Mouse (Mus musculus) hindbrain, embryonic 16.5 days (tissue): Measurements from ENCODE around the gene Slc13a4. TPM values are rescaled to one million over a fixed set of nuclear protein-coding genes. Genes with fewer than 3 reads are reported as not detected.

Source experiments
- ATAC-seq: fragments of 200-750 bp; cut with Nextera tagmentation; 2 replicates; pipeline ENCODE4 v1.8.0; 2017; ENCODE audit warnings: moderate TSS enrichment, moderate library complexity
- H3K27ac ChIP-seq: fragments of 300-500 bp; sonication (generic); 2 replicates; pipeline ENCODE4 v1.5.1; 2014; ENCODE audit warnings: low read depth, mild to moderate bottlenecking, control low read depth, low read length, moderate library complexity
- H3K27me3 ChIP-seq: fragments of 300-500 bp; sonication (generic); replicated peaks from 2 replicates; pipeline ENCODE4 v1.6.1; 2014; ENCODE audit warnings: low read length; ENCODE audit not compliant: control insufficient read depth, insufficient read depth
- H3K36me3 ChIP-seq: fragments of 300-500 bp; sonication (generic); 2 replicates; pipeline ENCODE4 v1.6.1; 2014; ENCODE audit warnings: mild to moderate bottlenecking, low read length, moderate library complexity, mixed read lengths; ENCODE audit not compliant: control insufficient read depth, insufficient read depth
- H3K4me1 ChIP-seq: fragments of 300-500 bp; sonication (generic); 2 replicates; pipeline ENCODE4 v1.6.1; 2014; ENCODE audit warnings: low read depth, low read length; ENCODE audit not compliant: control insufficient read depth, insufficient read depth
- H3K4me2 ChIP-seq: fragments of 300-500 bp; sonication (generic); 2 replicates; pipeline ENCODE4 v1.6.1; 2014; ENCODE audit warnings: mild to moderate bottlenecking, low read length, control low read depth, moderate library complexity
- H3K4me3 ChIP-seq: fragments of 300-500 bp; sonication (generic); 2 replicates; pipeline ENCODE4 v1.5.1; 2014; ENCODE audit warnings: mild to moderate bottlenecking, low read length, control low read depth, moderate library complexity
- H3K9ac ChIP-seq: fragments of 300-500 bp; sonication (generic); 2 replicates; pipeline ENCODE4 v1.6.1; 2014; ENCODE audit warnings: low read depth, mild to moderate bottlenecking, control low read depth, low read length, moderate library complexity
- H3K9me3 ChIP-seq: fragments of 300-500 bp; sonication (generic); 2 replicates; pipeline ENCODE4 v1.6.1; 2014; ENCODE audit warnings: mild to moderate bottlenecking, low read length, moderate library complexity; ENCODE audit not compliant: control insufficient read depth
- WGBS: fragments of 180-500 bp; shearing (Covaris S2); extraction: QIAGEN DNeasy Blood & Tissue Kit; methylation state at CpG from one replicate; pipeline ENCODE4 v1.1.7; 2014; 5-methylcytosine and 5-hydroxymethylcytosine counted together
- polyA plus RNA-seq: library from polyadenylated mRNA; unstranded; fragments of >200 nt; fragmentation: Nextera tagmentation; extraction: Ambion mirVana; gene quantifications from 2 replicates; pipeline ENCODE4 v1.2.1, GENCODE M21; 2015

Slc13a4 gene
- polyA plus RNA-seq, 1 experiment from 2014 or later = 11.2 TPM

DNA sequence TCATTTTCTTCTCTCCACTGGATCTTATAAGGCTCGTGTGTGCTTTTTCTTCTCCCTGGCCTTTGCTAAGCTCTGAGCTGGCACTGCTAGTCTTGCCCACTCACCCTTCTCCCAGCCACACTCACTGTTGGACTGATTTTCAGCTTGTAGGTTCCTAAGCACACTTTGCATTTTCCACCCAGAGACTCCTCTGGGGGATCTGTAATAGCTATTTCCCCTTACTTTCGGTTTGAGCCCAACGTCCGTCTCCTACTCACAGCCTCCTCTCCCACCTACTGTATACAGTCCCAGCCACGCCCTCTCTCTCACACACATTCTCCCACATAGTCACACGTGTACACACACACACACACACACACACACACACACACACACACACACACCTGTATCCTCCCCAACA, 11.9 kb upstream of the Slc13a4 start:
- no peak overlapping the region for H3K4me2 ChIP-seq
- no peaks in the 10 kb centered on the region for H3K9me3 ChIP-seq
- H3K4me3 ChIP-seq = no peak overlapping the region
- no peaks in the 10 kb centered on the region for H3K36me3 ChIP-seq
- no peaks in the 10 kb centered on the region for H3K27me3 ChIP-seq
- ATAC-seq = no peak
- WGBS = 86% methylated on average over 6 of the region's 6 CpGs
- no peak overlapping the region for H3K27ac ChIP-seq
- H3K4me1 ChIP-seq = no peaks in the 10 kb centered on the region
- no peak overlapping the region for H3K9ac ChIP-seq

DNA sequence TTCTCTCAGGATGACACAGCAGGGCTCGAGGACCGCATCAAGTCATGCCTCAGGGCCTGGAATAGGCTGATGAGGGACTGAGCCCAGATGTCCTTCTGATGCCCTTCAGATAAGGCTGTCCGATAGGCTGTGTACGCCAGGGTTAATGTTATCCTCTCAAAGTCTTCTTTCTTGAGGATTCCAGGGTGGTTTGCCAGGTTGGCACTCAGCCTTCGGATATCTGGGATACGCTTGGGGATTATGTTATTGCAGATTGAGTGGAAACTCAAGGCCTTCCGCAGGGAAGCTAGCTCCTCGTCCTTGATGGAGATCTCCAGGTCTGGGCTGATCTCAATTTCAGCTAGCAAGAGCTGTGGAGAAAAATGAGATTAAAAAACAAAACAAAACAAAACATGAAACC, 5.6 kb upstream of the Slc13a4 start:
- Histone ChIP-seq H3K27me3 (no peaks in the 10 kb centered on the region), H3K9ac (no peak overlapping the region), H3K36me3 (no peaks in the 10 kb centered on the region), H3K4me1 (no peaks in the 10 kb centered on the region), H3K4me2 (no peak overlapping the region), H3K9me3 (no peaks in the 10 kb centered on the region), H3K27ac (no peak overlapping the region), H3K4me3 (no peak overlapping the region)
- WGBS = 94% methylated on average over 8 of the region's 8 CpGs
- no peak for ATAC-seq

DNA sequence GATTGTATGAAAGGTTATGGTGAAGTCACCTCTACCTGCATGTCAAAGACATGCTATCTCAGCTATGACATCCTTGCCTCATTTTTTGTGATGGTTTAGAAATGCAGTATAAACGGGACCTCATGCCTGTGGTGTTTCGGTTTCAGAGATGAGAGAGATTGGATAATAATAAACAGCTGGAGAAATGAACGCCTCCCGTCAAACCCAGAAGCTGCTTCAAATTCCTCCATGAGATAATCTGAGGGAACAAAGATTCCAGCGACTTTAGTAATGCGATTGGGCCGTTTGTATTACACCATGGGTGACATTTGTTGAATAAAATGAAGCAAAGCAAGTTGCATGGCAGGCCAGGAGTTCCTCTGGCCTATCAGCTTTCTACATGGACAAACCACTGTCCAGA, 1.5 kb upstream of the Slc13a4 start:
- no peaks in the 10 kb centered on the region for H3K27me3 ChIP-seq
- H3K4me1 ChIP-seq = no peaks in the 10 kb centered on the region
- ATAC-seq = no peak
- H3K9ac ChIP-seq = no peak overlapping the region
- H3K4me2 ChIP-seq = no peak overlapping the region
- no peaks in the 10 kb centered on the region for H3K36me3 ChIP-seq
- 84% methylated on average over 7 of the region's 7 CpGs for WGBS
- no peaks in the 10 kb centered on the region for H3K9me3 ChIP-seq
- H3K27ac ChIP-seq = no peak overlapping the region
- no peak overlapping the region for H3K4me3 ChIP-seq

DNA sequence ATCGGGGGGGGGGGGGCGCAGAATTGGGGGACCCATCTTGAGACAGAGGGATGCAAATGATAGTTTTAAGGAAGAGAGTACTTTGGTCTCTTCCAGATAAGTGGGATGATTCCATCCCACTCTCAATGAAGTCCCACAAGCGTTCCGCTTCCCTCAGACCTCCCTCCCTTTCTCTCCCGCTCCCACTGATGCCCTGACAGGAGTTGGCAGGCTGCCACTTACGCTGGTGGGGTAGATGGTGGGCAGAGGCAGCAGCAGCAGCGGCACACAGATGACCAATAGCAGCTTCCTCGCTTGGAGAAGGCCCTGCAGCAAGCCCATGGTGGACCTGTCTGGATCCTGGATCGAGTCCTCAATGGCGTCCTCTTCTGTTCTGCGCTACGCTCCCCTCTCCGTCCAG, 795 bp downstream of the Slc13a4 start:
- no peak overlapping the region for H3K4me3 ChIP-seq
- WGBS = 68% methylated on average over 13 of the region's 13 CpGs
- no peaks in the 10 kb centered on the region for H3K36me3 ChIP-seq
- no peak overlapping the region for H3K4me2 ChIP-seq
- no peak for ATAC-seq
- H3K27ac ChIP-seq = no peak overlapping the region
- H3K27me3 ChIP-seq = no peaks in the 10 kb centered on the region
- no peaks in the 10 kb centered on the region for H3K9me3 ChIP-seq
- no peak overlapping the region for H3K9ac ChIP-seq
- H3K4me1 ChIP-seq = no peaks in the 10 kb centered on the region

DNA sequence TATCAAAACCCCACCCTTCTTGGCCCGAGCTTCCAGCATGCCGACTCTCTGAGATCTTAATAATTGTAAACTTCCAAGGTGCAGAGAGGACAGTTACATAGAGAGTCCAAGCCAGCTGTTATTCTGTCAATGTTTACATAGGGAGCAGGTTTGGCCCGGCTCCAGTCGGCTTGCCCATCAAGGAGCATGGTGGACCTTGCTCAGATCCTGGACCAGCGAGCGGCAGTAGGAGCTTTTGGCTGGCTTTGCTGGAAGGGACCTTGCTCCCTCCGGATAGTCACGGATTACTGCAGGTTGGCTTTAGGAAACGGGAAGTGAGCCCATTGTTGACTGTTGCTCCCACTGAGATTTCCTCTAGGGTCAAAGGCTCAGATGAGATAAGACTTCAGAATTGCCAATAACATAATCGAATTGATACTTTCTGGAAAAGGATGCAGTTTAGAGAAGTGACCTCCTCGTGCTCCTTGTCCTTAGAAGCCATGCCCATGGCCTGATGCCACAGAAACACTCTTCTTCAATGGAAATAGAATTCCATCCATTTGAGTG, 4.5 kb downstream of the Slc13a4 start:
- no peaks in the 10 kb centered on the region for H3K4me1 ChIP-seq
- no peak overlapping the region for H3K9ac ChIP-seq
- H3K27me3 ChIP-seq = no peaks in the 10 kb centered on the region
- no peak overlapping the region for H3K4me3 ChIP-seq
- H3K9me3 ChIP-seq = no peaks in the 10 kb centered on the region
- 80% methylated on average over 11 of the region's 11 CpGs for WGBS
- no peak overlapping the region for H3K4me2 ChIP-seq
- ATAC-seq = no peak
- no peak overlapping the region for H3K27ac ChIP-seq
- H3K36me3 ChIP-seq = no peaks in the 10 kb centered on the region

DNA sequence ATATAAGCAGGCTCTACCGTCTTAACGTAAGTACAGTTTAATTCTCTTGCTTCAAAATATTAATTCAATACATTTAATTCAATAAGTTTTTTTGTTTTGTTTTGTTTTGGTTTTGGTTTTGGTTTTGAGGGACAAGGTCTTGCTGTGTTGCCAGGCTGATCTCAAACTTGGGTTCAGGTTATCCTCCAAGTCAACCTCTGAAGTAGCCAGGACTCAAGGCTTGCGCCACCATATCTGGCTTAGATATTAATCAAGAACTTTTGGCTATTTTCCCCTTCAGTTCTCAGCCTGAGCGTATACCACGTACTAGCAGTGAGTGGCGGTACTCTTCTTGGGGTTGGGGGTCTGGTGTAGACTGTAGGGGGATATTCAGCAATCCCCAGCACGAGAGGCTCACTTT, 5.3 kb downstream of the Slc13a4 start:
- H3K27ac ChIP-seq = no peak overlapping the region
- WGBS = 95% methylated on average over 7 of the region's 7 CpGs

DNA sequence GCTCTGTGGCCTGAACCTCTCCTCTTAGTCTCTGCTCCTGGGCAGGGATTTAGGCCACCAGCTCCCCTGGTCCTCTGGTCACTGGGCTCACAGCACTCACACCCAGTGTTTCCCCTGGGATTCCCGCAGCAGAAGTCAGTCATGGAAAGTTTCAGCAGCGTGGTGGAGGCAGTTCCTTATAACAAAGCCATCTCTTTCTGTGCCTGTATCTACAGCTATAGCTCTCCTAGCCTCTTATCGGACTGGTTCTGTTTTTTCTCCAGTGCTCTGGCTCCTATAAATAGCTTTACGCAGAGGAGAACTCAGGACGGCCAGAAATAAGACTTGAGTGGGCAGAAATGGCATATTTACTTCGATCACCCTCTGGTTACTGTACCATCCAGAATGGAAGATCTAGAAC, 9.6 kb downstream of the Slc13a4 start:
- 91% methylated on average over 6 of the region's 6 CpGs for WGBS
- Histone ChIP-seq H3K4me3 (no peak overlapping the region), H3K4me2 (no peak overlapping the region), H3K9me3 (no peaks in the 10 kb centered on the region; the same call in 1 of the 2 replicates), H3K9ac (no peak overlapping the region), H3K4me1 (0 out of 2 replicates have a peak, but pooled peaks cover 2% of the 10 kb centered on the region), H3K27ac (no peak overlapping the region), H3K27me3 (no peaks in the 10 kb centered on the region), H3K36me3 (no peaks in the 10 kb centered on the region)
- ATAC-seq = no peak

More for the DNA sequence above, 5.3 kb downstream of the Slc13a4 start:
- Histone ChIP-seq H3K4me3 (no peak overlapping the region), H3K27me3 (no peaks in the 10 kb centered on the region), H3K4me2 (no peak overlapping the region), H3K4me1 (no peaks in the 10 kb centered on the region), H3K9me3 (no peaks in the 10 kb centered on the region), H3K36me3 (no peaks in the 10 kb centered on the region), H3K9ac (no peak overlapping the region)
- no peak for ATAC-seq

DNA sequence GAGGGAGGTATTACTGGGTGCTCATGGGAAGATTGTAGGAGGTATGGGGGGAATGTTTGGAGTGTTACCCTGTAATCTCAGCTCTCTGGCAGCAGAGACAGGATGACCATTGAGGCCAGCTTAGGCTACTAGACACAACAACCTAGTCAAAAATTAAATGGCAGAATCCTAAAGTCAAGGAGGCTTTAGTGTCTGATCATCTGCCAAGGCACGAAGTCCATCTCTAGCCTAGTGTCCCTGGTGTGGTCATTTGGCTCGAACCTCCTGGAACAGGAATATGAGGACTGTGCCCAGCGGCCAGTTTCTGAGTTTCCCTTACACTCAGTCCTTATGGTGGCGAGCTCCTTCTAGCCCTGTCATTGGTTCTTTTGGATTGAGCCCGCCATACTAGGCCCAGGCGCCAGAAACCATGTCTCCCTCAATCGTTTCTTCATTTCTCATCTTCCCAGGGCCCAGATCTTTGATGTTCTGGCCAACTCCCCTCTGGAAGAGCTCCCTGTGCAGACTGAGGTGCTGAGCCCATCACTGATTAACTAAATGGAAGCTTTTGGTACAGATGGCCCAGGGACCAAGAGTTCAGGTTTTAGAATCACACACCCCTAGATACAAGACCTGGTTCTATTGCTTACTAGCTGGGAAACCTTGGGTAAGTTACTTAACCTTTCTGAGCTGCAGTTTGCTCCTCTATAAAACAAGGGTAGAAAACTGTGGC, 10.3 kb downstream of the Slc13a4 start:
- no peak overlapping the region for H3K9ac ChIP-seq
- no peaks in the 10 kb centered on the region for H3K36me3 ChIP-seq
- no peak overlapping the region for H3K4me3 ChIP-seq
- no peaks in the 10 kb centered on the region for H3K27me3 ChIP-seq
- 0 out of 2 replicates have a peak, but pooled peaks cover 2% of the 10 kb centered on the region for H3K4me1 ChIP-seq
- H3K9me3 ChIP-seq = no peaks in the 10 kb centered on the region; the same call in 1 of the 2 replicates
- no peak overlapping the region for H3K27ac ChIP-seq
- H3K4me2 ChIP-seq = no peak overlapping the region
- 96% methylated on average over 7 of the region's 7 CpGs for WGBS
- no peak for ATAC-seq

DNA sequence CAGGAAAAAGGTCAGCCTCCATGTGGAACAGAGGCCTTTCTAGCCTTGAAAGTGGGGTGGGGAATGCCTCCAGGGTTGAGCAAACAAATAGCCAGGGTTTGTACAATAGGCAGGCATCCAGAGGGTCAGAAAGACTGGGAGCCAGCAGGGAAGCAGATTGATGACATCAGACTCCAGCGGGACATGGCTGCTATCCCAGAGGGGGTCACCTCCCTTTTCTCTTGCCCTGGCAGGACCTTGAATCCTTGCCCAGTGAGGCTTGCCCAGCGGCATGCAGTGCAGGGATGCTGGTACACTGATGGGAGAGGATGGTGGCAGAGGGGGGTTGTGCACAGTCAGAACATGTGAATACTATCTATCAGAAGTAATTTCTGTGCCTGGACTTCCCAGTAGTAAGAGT, 10.9 kb downstream of the Slc13a4 start:
- no peaks in the 10 kb centered on the region; the same call in 1 of the 2 replicates for H3K9me3 ChIP-seq
- H3K9ac ChIP-seq = no peak overlapping the region
- H3K27me3 ChIP-seq = no peaks in the 10 kb centered on the region
- no peak overlapping the region for H3K4me2 ChIP-seq
- H3K4me1 ChIP-seq = 0 out of 2 replicates have a peak, but pooled peaks cover 2% of the 10 kb centered on the region
- no peak overlapping the region for H3K27ac ChIP-seq
- H3K36me3 ChIP-seq = no peaks in the 10 kb centered on the region
- 30% methylated on average over 2 of the region's 2 CpGs for WGBS
- peak; percentile 87 for ATAC-seq
- no peak overlapping the region for H3K4me3 ChIP-seq
